Mouse (Mus musculus): ENCODE measurements around the gene Ube2d3.

- TF ChIP-seq POLR2A (IDR thresholded peaks at IDR 0.05; ENCODE audit: borderline replicate concordance, insufficient read depth, low read length) (no peak), CTCF (IDR thresholded peaks at IDR 0.05; ENCODE audit: borderline replicate concordance, insufficient read depth, low read depth, low read length) (no peak)
Measured at GRCm38 (mm10) chr3:135436901-135437616, 890 bp upstream of the Ube2d3 start.

Data from cerebellum, adult 2 months (tissue).